Mouse (Mus musculus) heart, adult 2 months (tissue): ENCODE data around the gene Prss28.

ENCODE experiments used
- CTCF ChIP-seq: fragments of 200-600 bp; IDR thresholded peaks from 2 replicates; pipeline ENCODE4 v1.8.1; 2022; ENCODE audit warnings: antibody characterized with exemption, mild to moderate bottlenecking, moderate library complexity
- EP300 ChIP-seq: fragments of 200-500 bp; IDR thresholded peaks from 2 replicates; pipeline ENCODE4 v1.6.1; 2011; ENCODE audit warnings: low read depth, low read length, control low read depth; ENCODE audit not compliant: insufficient read depth
- POLR2A ChIP-seq: fragments of 200-500 bp; IDR thresholded peaks from 2 replicates; pipeline ENCODE4 v1.6.1; 2011; ENCODE audit warnings: mild to moderate bottlenecking, low read depth, low read length, control low read depth; ENCODE audit not compliant: insufficient read depth

DNA sequence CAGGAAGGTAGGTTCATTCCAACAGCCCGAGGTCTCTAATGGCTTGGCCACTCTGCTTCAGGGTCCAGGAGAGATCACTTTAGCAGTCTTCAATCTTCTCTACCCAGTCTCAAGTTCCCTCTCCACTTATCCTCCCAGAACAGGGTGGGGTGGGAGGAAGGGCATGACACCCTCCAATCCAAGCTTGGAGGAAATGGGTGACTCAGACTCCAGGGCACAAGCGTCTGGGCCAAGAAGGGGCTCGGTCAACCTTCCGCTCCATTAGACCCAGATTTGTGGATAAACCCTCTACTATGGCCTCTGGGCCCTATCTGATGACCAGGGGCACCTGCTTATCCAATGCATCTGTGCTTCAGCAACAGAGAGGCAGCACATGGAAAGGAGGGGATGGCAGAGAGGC, 37.0 kb downstream of the Prss28 start, which contains the start of gene Tpsab1:
- TF ChIP-seq CTCF (no peak), POLR2A (no peak), EP300 (no peak)
